Mouse (Mus musculus) c-Kit-negative CD71-positive TER-119-positive erythroid progenitor cells, embryonic 14.5 days (primary cell): ENCODE measurements around the gene Arid3c.
"Not testable (repeated sequence)": the region's sequence is repeated elsewhere in the genome, so short reads cannot be mapped to it uniquely, and the experiment has no call there.

Experiments used
- DNase-seq: peaks from one replicate; pipeline ENCODE4 v3.0.0-alpha.2; 2013; ENCODE audit warnings: low read depth, low spot score

The Arid3c gene

DNA sequence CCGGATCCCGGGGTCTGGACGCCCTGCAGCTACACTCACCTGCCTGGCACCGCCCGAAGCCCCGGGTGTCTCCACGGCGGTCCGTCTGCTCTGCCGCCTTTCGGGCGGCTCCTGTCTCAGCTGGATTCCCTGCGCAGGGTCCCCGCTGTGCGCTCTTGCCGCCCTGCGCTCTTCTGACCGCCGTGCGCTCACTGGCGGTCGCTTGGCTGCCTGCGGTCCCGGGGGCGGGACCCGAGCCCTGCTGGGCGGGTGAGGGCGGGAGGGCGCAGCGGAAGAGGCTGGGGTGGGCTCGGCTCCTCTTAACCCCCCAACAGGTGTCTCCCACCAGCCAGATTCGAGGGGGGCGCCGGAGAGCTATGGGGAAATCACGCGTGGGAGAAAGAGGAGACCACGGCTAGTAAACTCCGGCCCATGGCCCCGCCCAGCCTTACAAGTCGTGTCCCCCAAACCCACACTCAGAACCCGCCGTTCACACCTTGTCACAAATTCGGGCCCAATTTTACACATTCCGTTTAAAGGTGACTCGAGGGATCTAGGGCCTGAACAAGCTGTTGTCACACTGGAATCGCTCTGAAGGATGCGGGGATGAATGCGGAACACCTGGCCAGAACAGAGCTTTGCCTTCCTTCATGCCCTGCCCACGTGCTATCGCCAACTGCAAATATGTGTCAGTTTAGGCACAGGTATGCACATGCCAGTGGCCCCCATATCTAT lies at the start of gene Arid3c:
Gene Arid3c, minus strand, starts transcription at position 91 of the 714 bp plus-strand sequence.
- no peak for DNase-seq

DNA sequence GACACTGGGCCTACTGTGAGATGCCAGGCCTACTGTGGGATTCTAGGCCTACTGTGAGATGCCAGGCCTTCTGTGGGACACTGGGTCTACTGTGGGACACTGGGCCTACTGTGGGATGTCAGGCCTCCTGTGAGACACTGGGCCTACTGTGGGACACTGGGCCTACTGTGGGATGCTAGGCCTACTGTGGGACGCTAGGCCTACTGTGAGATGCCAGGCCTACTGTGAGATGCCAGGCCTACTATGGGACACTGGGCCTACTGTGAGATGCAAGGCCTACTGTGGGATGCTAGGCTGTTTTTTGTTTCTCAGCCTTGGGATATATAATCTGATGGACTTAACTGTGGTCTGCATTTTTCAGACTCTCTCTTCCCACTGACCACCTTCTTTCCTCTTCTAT lies 44.9 kb upstream of the Arid3c start:
- DNase-seq, result not testable (repeated sequence)

DNA sequence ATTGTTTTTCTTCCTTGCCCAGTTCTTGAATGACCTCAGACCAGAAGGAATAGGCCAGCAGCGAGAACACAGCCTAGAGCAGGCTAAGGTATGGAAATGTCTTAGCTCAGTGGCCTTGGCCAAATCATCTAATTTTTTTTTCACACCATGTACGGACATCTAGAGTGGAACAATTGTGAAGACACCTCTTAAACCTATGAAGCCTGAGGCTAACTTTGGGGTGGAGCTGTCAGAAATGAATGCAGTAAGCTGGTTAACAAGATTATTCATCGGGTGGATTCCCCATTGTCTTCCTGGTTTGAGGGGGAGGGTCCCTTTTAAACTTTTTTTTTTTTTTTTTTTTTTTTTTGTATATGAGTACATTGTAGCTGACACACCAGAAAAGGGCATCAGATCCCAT lies 43.6 kb upstream of the Arid3c start:
- DNase-seq, result not testable (repeated sequence)

DNA sequence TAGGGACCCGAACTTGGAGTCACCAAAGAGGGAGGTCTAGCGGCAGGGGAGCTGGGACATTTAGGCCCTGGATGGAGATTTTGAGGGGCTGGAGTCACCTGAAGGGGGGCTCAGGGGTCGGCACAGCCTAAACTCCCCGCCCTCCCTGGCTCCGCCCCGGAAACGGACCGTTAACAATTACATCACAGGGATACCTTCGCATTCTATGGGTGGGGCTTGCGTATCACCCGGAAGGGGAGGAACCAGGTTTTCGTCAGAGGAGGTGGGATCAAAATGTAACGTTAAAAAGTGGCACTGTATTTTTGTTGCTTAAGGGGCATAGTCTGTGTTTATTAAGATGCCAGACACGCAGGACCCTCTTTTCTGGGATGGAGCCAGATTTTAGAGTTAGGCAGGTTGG lies 43.1 kb upstream of the Arid3c start, which contains the start of gene Ccl27a:
Gene Ccl27a, minus strand, starts transcription at position 246 of the 400 bp plus-strand sequence.
- DNase-seq, result not testable (repeated sequence)

DNA sequence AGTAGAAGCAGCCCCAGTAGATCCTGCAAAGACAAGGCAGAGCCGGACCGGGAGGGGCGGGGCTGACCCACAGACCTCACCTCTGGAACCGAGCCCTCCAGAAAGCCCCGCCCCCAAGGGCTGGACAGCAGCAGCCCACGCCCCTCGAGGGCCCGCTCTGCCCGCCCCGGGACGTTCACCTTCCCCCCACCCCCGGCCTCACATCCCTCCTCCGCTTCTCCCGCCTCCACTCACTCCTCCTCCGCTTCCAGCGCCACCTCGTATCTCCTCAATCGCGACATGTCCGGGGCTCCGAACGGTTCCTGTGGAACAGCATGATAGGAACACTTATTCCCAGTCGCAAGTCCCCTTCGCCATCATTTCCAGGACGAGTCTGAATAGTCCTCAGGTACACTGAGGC lies 42.6 kb upstream of the Arid3c start:
- not testable (repeated sequence) for DNase-seq

DNA sequence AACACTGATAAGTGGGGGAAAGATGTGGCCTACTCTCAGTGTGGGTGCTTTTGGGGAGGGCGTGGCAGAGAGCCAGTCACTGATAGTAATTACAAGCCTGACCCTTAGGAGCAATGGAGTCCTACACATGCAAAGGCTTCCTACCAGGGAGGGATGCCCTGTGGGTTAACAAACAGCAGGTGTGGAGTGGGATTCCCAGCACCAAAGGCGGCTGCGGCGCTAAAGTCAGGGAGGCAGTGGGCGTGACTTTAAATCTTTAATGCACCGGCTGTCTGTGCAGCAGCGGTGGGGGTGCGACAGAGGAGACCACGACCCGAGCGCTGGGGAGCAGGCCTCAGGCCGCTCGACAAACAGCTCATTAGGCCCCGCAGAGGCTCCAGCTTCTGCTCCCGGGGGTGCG lies 42.0 kb upstream of the Arid3c start:
- not testable (repeated sequence) for DNase-seq

DNA sequence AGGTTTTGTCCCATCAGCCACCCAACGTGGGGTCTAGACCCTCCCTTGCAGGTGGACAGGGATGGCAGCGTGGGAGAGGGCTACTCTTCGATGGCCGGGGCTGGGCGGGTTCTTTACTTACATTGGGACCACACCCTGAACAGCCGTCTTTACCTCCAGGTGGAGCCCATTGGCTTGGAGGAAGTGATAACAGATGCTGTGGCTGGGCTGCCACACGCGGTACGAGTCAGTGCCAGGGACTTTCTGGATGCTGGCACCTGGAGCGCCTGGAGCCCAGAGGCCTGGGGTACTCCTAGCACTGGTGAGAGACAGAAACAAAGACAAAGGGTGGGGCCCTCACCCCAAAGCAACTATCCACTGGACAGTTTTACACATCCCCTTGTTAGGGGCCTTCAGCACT lies 36.4 kb upstream of the Arid3c start:
- DNase-seq, result not testable (repeated sequence)

DNA sequence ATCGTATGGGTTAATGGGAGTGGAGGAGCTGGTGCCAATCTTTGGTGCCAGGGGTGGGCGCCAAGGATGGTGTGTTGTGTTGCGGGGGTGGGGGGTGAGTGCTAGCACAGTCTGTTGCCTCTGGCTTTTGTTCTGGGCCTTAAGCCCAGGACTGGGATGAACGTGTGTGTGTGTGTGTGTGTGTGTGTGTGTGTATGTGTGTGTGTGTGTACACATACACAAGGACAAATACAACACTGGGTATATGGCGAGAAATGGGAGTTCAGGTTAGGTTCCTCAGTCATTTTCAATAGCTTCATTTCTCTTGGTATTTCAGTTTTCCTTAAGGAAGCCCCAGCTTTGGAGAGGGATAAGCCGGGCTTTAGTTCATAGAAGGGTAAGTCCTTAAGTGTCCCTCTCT lies 32.2 kb upstream of the Arid3c start:
- not testable (repeated sequence) for DNase-seq

DNA sequence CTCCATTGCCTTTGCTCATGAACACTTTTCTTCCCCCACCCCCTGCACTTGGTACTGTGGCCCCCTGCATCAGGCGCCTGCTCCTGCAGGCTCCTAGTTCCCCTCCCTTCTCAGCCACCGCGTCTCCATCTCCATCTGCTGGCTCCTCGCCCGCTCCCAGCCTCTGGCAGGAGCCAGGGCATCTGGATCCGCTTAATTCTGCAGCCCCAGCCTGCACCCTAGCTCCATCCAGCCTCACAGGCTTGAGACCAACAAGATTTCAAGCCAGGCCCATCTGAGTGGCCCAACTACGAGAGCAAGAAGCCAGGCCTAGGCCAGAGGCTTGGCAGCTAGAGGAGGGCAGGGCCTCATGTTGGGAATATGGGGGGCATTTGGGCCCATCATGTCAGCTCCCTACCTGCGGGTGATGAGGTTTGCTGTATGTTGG lies 31.8 kb upstream of the Arid3c start:
- DNase-seq, result not testable (repeated sequence)

DNA sequence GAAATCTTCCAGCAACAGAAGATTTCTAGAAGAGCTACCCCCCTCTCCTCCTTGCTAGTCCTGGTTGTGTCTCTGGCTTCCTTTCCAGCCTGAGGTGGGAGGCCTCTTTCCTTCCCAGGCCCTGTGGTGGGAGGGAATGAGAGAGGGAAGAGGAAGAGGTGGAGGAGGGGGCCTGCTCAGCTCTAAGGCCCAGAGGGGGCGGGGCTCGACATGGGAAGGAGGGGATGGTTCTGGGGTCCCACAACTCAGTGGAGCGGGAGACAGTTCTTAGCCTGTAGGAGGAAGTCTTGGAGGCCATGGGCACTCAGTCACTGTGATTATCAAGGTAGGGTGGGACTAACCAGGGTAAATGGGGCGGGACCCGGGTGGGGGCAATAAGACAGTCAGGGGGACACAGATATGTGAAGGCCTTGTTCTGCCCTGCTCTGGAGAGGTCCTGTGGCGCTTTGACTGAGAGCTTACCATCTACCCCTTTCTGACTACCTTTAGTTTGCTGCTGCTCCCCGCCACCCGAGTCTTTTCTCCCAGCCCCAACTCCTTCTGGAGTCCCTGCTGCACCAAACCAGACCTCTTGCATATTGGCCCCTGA lies 31.3 kb upstream of the Arid3c start:
- DNase-seq, result no peak

DNA sequence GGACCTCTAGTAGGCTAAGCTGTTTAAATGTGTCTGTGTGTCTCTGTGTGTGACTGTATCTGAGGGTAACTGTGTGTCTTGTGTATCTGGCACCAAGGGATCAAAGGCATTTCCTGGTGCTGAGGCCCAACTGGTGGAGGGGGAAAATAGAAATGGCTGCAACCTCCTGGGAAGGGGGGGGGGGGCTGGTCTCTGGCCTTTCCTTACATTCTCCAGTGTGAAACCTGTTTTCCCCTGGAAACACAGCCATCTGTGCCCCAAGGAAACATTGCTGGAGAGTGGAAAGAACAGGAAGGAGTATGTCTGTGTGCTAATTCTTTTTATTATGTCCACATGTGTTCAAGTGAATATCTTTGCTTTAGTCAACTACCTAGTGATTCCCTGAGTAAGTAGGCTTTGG lies 30.7 kb upstream of the Arid3c start:
- no peak for DNase-seq

DNA sequence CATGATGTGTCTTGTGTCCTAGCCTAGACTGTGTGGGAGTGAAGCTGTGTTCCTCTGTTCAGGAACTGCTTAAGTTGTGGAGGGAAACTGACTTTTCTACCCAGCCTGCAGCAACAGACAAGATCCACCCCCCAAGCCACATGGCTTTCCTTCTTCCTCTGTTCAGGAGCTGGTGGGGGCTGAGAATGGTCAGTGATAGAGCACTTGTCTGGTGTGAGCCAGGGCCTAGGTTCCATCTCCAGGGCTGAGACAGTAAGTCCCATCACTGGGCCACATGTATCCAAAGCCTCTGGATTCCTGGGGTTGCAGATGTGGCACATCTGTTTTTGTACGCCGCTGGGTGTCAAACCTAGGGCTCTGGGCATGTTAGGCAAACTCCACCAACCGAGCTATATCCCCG lies 30.0 kb upstream of the Arid3c start:
- no peak for DNase-seq

DNA sequence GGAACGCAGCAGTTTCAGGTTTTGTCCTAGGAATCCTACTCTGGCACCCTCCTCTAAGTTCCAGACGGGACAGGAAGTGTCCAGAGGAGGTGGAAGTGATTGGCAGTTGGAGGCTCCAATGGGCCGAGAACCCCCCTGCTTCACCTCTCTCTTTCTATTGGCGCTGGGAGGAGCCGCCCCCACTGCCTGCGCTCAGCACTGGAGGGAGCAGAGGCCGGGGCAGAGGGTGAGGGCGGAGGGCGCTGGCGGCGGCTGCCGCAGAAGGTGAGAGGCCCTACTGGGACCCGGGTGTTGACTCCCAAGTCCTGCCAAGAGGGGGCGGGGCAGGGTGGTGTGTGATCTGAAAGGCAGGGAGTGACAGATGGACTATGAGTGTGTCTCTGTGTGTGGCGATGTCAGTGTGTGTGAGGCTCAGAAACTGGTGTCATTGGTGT lies 29.4 kb upstream of the Arid3c start:
- DNase-seq, result no peak

DNA sequence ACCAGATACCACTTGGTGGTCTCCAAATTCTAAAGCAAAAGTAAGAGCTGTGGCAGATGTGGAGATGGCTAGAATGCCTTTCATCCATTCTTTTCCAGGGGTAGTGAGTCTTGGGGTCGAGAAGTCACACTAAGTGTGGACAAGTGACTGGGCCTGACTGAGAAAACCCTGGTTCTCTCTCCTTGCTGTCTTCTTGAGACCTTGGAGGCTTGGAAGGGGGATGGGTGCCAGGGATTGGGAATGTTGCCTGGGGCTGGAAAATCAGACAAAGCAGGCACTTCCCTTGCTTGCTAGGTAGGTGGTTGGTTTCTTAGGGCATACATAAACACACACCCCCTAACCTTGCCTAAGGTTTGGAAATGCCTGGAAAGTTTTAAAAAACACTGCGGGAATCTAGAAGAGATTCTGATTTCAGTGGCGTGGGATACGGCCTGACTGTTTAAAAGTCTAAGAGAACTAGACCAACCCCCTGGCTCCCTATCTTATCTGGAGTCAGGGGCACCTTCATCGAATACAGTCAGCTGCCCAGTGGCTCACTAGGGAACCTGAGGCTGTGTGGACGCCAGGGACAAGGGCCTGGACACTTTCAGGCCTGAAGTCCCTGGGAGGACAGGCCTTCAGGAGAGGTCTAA lies 28.8 kb upstream of the Arid3c start:
- DNase-seq, result no peak

DNA sequence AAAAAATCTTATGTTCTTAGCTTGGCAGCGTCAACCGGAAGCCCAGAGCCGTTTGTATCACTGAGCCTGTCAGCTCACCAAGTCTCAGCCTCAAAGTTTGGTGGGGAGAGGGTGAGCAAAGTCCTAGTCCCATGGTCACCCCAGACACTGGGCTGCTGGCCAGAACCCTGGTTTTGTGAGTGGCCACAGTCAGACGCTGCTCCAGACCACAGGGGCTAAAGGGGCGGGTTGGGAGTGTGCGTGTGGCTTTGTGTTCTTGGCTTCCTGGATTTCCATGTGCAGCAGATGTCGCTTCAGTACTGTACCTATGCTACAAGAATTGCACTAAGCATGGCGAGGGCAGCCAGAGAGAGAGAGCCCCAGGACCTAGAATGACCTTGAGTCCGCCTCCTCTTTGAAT lies 28.3 kb upstream of the Arid3c start:
- no peak for DNase-seq

DNA sequence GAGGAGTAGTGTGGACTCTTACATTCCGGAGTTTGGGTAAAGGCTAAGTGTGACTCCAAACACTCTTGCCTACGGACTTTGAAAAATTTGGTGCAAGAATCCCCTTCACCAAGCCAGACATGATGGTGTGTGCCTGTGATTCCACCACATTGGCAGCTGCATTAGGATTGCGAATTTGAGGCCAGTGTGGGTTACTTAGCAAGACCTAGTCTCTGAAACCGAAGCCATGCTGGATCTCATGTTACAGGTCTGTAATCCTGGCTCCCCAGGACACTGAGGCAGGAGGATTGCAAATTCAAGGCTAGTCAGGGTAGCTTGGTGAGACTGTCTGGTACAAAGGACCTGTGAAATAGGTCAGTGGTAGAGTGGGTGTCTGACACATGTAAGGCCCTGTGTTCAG lies 27.8 kb upstream of the Arid3c start:
- DNase-seq, result no peak

DNA sequence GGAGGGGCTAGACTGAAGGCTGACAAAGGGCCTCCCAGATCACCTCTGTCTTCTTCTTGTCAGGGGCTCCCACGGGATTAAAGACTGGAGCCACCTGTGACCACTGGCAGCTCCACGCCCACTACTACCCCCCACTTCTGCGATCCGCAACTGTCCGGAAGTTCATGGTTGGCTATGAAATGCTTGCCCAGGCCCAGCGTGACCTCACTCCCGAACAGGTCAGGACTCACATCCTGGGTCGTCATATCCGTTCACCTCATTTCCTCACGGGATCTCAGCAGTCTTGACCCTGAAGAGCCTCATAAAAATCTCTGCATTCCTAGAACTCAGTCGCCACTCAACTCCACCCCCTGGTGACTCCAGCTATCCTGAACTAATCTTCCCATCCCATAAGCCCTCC lies 27.1 kb upstream of the Arid3c start:
- no peak for DNase-seq

DNA sequence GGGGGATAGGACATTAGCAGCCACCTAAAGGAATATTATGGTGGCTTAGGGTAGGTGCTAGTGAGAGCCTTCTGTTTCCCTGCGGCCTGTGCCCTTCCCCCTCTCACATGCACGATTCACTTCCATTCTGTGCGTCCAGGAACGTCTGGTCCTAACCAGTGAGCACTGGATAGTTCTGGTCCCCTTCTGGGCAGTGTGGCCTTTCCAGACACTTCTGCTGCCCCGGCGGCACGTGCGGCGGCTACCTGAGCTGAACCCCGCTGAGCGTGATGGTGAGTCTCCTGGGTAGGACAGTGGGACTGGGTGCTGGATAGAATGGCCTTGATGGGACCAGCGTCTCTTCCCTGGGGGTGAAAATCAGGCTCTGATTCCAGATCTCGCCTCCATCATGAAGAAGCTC lies 26.4 kb upstream of the Arid3c start:
- DNase-seq, result no peak

DNA sequence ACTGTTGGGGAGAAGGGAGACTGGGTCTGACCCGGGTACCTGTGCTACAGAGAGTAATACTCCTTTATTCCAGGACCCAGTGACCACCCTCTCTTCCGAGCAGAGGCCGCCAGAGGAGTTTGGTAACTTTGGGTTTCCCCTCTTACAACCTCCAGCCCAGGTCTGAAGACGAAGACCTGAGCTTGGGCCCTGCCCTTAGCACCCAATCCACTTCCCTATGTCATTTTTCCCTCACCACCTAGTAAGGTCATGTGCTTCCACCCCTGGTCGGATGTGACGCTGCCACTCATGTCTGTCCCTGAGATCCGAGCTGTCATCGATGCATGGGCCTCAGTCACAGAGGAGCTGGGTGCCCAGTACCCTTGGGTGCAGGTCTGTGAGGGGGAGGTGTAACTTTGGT lies 25.5 kb upstream of the Arid3c start:
- DNase-seq, result no peak

DNA sequence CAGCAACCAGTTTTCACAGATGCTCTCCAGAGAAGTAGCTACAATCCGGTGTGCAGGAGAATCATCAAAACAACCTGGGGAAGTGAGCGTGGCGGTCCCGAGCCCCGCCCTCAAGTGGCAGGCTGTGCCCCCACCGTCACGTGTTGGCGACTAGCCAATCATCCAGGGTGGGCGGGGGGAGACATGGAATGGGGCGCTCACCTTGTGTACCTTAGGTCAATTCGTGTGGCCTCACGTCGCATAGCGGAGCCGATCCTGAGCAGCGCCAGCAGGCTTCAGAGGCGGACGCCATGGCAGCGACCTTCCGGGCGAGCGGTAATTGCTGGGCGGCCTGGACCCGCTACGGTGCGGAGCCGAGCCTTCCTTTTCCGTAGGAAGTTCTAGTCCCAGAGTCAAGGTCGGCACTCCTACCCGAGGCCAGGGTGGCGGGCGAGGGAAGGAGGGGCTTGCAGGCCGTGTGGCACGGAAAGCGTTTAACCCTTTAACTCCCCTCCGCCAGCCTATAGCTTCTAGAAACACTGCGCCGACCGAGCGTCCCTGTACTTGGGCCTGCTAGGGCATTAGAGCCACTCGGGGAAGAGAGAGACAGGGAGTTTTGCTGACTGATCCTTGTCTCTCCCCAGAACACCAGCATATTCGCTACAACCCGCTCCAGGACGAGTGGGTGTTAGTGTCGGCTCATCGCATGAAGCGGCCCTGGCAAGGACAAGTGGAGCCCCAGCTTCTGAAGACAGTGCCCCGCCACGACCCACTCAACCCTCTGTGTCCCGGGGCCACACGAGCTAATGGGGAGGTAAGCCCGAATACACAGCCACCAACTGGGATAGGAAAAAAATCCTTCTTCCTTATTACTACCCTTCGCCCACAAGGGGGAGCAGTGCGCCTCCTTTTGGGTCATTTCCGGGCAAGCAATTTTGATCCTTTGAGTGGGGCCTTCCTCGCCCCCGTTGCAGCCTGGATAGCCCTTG lies 24.7 kb upstream of the Arid3c start, which contains the start of gene Sigmar1:
Gene Sigmar1, minus strand, starts transcription at position 820 of the 968 bp plus-strand sequence.
- DNase-seq, result peak; percentile 62

DNA sequence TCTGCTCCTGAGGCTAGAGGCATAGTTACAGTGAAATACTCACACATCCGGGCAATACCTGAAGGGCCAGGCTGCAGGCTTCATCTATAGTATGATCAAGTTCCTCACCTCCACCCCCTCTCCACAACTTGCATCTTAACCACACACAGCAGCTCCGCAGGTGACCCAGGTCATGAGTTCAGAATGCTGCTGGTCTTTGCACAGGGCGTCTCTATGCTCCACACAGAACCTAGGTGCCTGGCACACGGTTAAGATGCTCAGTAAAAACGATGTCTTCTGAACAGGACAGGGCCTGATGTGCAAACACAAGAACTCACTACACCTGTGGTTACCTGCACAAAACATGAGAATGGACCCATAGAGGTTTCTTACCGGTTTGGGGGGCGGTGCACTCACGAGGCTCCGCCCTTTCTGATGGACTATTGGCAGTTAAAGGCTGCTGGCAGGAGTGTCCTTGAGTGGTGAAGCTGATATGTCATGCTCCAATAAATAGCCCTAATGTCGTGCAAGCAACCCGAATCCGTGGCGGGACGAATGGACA lies 23.9 kb upstream of the Arid3c start, which contains the start of gene Galt:
Gene Galt, plus strand, starts transcription at position 432 of the 541 bp plus-strand sequence.
- DNase-seq, result no peak
